Mouse (Mus musculus): ENCODE measurements around the gene Ctdspl. TPM values are rescaled to one million over a fixed set of nuclear protein-coding genes. Genes with fewer than 3 reads are reported as not detected.

Ctdspl gene
- polyA plus RNA-seq, 1 experiment, result 24.2 TPM

- Histone ChIP-seq H3K4me3 (ENCODE audit: insufficient read depth, low read depth, low read length) (no peak overlapping the region), H3K27ac (replicated peaks; ENCODE audit: low read depth, low read length) (no peak overlapping the region), H3K4me1 (ENCODE audit: control insufficient read depth, insufficient read depth, insufficient read length, low read length) (peaks cover 11% of the 10 kb centered on the region)
Observed at GRCm38 (mm10) chr9:119055336-119055735, 129.1 kb downstream of the Ctdspl start.

GRCm38 (mm10) chr9:119058245-119058644, 132.0 kb downstream of the Ctdspl start:
- H3K4me1 ChIP-seq (ENCODE audit: control insufficient read depth, insufficient read depth, insufficient read length, low read length), result no peaks in the 10 kb centered on the region
- no peak overlapping the region for H3K4me3 ChIP-seq (ENCODE audit: insufficient read depth, low read depth, low read length)
- H3K27ac ChIP-seq (replicated peaks; ENCODE audit: low read depth, low read length), result no peak overlapping the region

- Histone ChIP-seq H3K4me1 (ENCODE audit: control insufficient read depth, insufficient read depth, insufficient read length, low read length) (no peaks in the 10 kb centered on the region), H3K27ac (replicated peaks; ENCODE audit: low read depth, low read length) (no peak overlapping the region), H3K4me3 (ENCODE audit: insufficient read depth, low read depth, low read length) (no peak overlapping the region)
Observed at GRCm38 (mm10) chr9:119060701-119061100, 134.4 kb downstream of the Ctdspl start.

- H3K27ac ChIP-seq (replicated peaks; ENCODE audit: low read depth, low read length), result no peak overlapping the region
- no peak overlapping the region for H3K4me3 ChIP-seq (ENCODE audit: insufficient read depth, low read depth, low read length)
- H3K4me1 ChIP-seq (ENCODE audit: control insufficient read depth, insufficient read depth, insufficient read length, low read length), result no peaks in the 10 kb centered on the region
Observed at GRCm38 (mm10) chr9:119063036-119063644, 136.9 kb downstream of the Ctdspl start.

- Histone ChIP-seq H3K4me3 (ENCODE audit: insufficient read depth, low read depth, low read length) (no peak overlapping the region), H3K27ac (replicated peaks; ENCODE audit: low read depth, low read length) (no peak overlapping the region), H3K4me1 (ENCODE audit: control insufficient read depth, insufficient read depth, insufficient read length, low read length) (no peaks in the 10 kb centered on the region)
Observed at GRCm38 (mm10) chr9:119064296-119064695, 138.0 kb downstream of the Ctdspl start.

- no peaks in the 10 kb centered on the region for H3K4me1 ChIP-seq (ENCODE audit: control insufficient read depth, insufficient read depth, insufficient read length, low read length)
- no peak overlapping the region for H3K27ac ChIP-seq (replicated peaks; ENCODE audit: low read depth, low read length)
- H3K4me3 ChIP-seq (ENCODE audit: insufficient read depth, low read depth, low read length), result no peak overlapping the region
Observed at GRCm38 (mm10) chr9:119067601-119068000, 141.3 kb downstream of the Ctdspl start.

- Histone ChIP-seq H3K27ac (replicated peaks; ENCODE audit: low read depth, low read length) (no peak overlapping the region), H3K4me3 (ENCODE audit: insufficient read depth, low read depth, low read length) (no peak overlapping the region), H3K4me1 (ENCODE audit: control insufficient read depth, insufficient read depth, insufficient read length, low read length) (no peaks in the 10 kb centered on the region)
Observed at GRCm38 (mm10) chr9:119068266-119068665, 142.0 kb downstream of the Ctdspl start.

GRCm38 (mm10) chr9:119070173-119070825, 144.0 kb downstream of the Ctdspl start:
- Histone ChIP-seq H3K27ac (replicated peaks; ENCODE audit: low read depth, low read length) (no peak overlapping the region), H3K4me3 (ENCODE audit: insufficient read depth, low read depth, low read length) (no peak overlapping the region), H3K4me1 (ENCODE audit: control insufficient read depth, insufficient read depth, insufficient read length, low read length) (no peaks in the 10 kb centered on the region)

GRCm38 (mm10) chr9:119071786-119072185, 145.5 kb downstream of the Ctdspl start:
- no peak overlapping the region for H3K4me3 ChIP-seq (ENCODE audit: insufficient read depth, low read depth, low read length)
- H3K27ac ChIP-seq (replicated peaks; ENCODE audit: low read depth, low read length), result no peak overlapping the region
- no peaks in the 10 kb centered on the region for H3K4me1 ChIP-seq (ENCODE audit: control insufficient read depth, insufficient read depth, insufficient read length, low read length)

GRCm38 (mm10) chr9:119073184-119073895, 147.1 kb downstream of the Ctdspl start:
- H3K27ac ChIP-seq (replicated peaks; ENCODE audit: low read depth, low read length), result no peak overlapping the region
- H3K4me3 ChIP-seq (ENCODE audit: insufficient read depth, low read depth, low read length), result no peak overlapping the region
- H3K4me1 ChIP-seq (ENCODE audit: control insufficient read depth, insufficient read depth, insufficient read length, low read length), result no peaks in the 10 kb centered on the region

GRCm38 (mm10) chr9:119075685-119076084, 149.4 kb downstream of the Ctdspl start:
- Histone ChIP-seq H3K4me3 (ENCODE audit: insufficient read depth, low read depth, low read length) (no peak overlapping the region), H3K4me1 (ENCODE audit: control insufficient read depth, insufficient read depth, insufficient read length, low read length) (no peaks in the 10 kb centered on the region), H3K27ac (replicated peaks; ENCODE audit: low read depth, low read length) (no peak overlapping the region)

GRCm38 (mm10) chr9:119080040-119080675, 153.9 kb downstream of the Ctdspl start:
- Histone ChIP-seq H3K4me3 (ENCODE audit: insufficient read depth, low read depth, low read length) (no peak overlapping the region), H3K27ac (replicated peaks; ENCODE audit: low read depth, low read length) (no peak overlapping the region), H3K4me1 (ENCODE audit: control insufficient read depth, insufficient read depth, insufficient read length, low read length) (peaks cover 6% of the 10 kb centered on the region)

GRCm38 (mm10) chr9:119082039-119082438, 155.8 kb downstream of the Ctdspl start:
- H3K4me3 ChIP-seq (ENCODE audit: insufficient read depth, low read depth, low read length), result no peak overlapping the region
- H3K27ac ChIP-seq (replicated peaks; ENCODE audit: low read depth, low read length), result no peak overlapping the region
- H3K4me1 ChIP-seq (ENCODE audit: control insufficient read depth, insufficient read depth, insufficient read length, low read length), result peaks cover 12% of the 10 kb centered on the region

GRCm38 (mm10) chr9:119082656-119083430, 156.6 kb downstream of the Ctdspl start:
- no peak overlapping the region for H3K27ac ChIP-seq (replicated peaks; ENCODE audit: low read depth, low read length)
- H3K4me1 ChIP-seq (ENCODE audit: control insufficient read depth, insufficient read depth, insufficient read length, low read length), result peaks cover 15% of the 10 kb centered on the region
- H3K4me3 ChIP-seq (ENCODE audit: insufficient read depth, low read depth, low read length), result no peak overlapping the region

GRCm38 (mm10) chr9:119083966-119084365, 157.7 kb downstream of the Ctdspl start:
- Histone ChIP-seq H3K27ac (replicated peaks; ENCODE audit: low read depth, low read length) (no peak overlapping the region), H3K4me3 (ENCODE audit: insufficient read depth, low read depth, low read length) (no peak overlapping the region), H3K4me1 (ENCODE audit: control insufficient read depth, insufficient read depth, insufficient read length, low read length) (peaks cover 15% of the 10 kb centered on the region)
